Mouse (Mus musculus): Measurements from ENCODE around the gene Hoxb7.

Gene Hoxb7

DNA sequence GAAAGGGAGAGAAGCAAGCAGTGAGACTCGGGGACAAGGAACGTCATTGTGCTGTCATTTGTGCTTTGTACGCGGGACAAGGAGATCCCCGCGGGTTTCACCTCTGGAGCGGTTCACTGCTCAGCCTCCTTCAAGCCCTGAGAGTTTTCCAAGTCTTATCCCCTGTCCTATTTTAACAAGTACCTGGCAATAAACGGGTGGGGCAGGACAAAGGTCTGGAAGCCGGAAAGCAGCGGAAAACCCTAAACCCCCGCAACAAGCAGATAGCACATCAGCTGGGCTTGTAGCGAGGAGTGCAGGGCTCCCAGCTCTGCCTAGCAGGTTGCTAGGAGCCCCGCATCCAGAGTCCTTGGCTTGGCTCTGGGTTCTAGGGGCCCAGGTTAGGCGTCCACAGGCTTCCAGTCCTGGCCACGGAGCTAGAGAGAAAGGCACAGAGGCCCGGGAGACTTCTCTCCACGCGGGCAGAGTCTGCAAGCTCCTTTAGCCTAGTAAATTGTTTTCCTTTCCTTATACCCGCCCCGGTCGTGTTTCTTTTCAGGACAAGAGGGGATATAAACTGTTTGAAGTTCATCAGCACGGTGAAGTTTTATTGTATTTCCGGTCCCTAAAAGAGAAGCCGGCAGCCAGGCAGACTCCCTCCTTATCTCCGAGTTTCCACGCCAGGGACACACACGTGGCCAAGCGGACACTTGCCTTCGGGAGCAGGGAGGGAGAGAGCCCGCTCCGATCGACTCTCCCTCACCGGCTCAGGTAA lies 22.6 kb upstream of the Hoxb7 start:
- CTCF ChIA-PET: interaction anchor here in 1 of 4 experiments (0.7 to 1.0 kb wide), 2 partner anchors 118 to 390 kb away, joined by 3 to 4 read pairs; no protein-coding TSS in a partner anchor
- POLR2A ChIA-PET: interaction anchor here in 1 of 4 experiments (0.7 to 0.9 kb wide), 2 partner anchors 88 to 129 kb away, joined by 3 read pairs; no protein-coding TSS in a partner anchor

DNA sequence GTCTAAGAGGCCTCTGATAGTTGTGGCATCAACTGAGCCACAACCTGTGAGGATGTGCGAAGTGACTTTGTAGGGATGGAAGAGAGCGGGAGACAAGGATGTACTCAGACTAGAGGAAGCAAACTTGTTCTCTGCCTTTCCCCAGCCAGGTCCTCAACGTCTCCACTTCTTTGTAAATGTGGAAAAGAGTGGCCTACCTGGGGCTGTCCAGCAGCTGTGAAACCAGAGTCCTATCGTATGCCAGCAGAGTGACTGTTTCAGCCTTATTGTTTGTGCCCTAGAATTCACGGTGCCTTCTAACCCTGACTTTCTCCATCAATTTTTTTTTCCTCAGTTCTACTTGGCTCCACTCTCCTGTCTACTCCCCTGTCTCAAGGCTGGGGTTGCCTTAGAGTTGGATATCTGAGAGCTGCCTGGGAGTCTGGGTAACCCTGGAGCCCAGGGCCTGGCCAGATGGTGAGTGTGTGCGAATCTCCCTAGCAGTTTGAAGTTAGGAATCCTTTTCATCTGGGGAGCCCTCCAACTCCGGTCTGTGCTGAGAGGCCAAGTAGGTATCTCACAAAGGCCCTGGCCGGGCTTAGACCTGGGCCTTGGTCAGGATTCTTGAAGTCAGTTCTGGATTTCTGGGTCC lies 21.9 kb upstream of the Hoxb7 start:
- POLR2A ChIA-PET: interaction anchor here in 2 of 4 experiments (0.7 to 1.5 kb wide), 4 partner anchors 11 to 129 kb away, joined by 3 to 4 read pairs (median 3); partner anchors contain the start of gene Hoxb13 (in 1 of the 2)
- CTCF ChIA-PET: interaction anchor here in 2 of 4 experiments (0.7 to 1.0 kb wide), 2 partner anchors 189 to 389 kb away, joined by 3 to 4 read pairs; partner anchors contain the start of gene Atp5g1 (in 1 of the 2)

DNA sequence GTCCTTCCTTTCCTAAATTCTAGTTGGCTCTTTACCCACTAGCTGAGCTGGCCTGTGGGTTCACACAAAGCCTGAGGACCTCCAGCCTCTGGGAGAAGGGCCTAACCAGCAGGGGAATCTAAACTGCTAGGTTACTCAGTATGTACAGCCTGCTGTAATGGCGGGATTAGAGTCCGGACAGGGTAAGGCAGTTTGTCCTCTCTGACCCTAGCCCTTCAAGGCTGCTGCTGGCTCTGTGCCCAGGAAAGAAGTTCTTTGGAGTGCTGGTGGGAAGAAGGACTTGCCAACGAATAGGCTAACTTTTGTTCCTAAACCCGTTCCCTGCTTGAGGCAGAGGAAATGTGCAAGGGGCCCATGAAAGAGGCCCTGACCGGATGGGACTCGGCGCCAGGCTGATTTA lies 20.5 kb upstream of the Hoxb7 start:
- CTCF ChIA-PET: interaction anchor here in 1 of 4 experiments (0.6 kb wide), 1 partner anchor 31 kb away, joined by 3 read pairs; no protein-coding TSS in a partner anchor
- POLR2A ChIA-PET: interaction anchor here in 2 of 4 experiments (0.6 to 1.5 kb wide), 3 partner anchors 72 to 556 kb away, joined by 3 to 4 read pairs (median 3); partner anchors contain the start of gene Hoxb13 (in 1 of the 2)

DNA sequence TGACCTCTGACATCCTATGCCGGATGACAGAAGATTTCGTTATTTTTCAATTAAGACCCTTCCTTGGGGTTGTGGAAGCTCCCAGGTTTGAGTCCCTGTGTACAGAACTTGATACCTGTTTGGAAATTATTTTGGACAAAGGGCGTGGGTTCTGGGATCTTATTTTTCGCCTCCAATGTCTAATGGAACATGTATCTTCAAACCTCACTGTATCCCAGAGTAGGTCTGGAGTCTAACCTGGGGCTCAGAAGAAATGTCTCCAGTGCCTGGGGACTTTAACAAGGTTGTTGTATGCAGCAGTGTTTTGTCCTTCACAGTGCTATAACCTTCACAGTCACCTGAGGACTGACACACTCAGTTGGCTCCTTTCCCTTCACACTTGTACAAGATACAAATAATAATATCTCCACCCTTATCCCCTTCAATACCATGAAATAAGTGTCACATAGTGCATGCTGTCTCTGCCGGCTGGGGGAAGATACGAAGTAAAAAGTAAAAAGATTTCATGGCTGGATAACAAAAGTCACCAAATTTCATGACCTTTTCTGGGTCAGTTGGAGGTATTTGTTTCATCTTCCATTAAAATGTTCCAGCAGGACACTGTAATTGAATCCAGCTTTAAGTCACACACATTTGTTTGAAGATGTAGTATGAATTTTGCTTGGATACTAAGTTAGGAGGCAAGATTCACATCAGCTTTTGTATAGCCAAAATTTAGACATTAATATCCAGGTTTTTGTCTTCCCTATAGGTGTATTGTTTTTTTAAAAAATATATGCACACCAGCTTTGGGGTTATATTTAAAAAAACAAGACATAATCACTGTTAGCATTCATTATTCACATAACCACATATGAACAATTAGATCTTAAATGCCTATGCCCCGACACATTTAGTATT lies 19.2 kb upstream of the Hoxb7 start:
- ChIA-PET CTCF (interaction anchor here in 2 of 4 experiments (0.6 to 1.2 kb wide), 3 partner anchors 27 to 448 kb away, joined by 3 to 5 read pairs (median 3); no protein-coding TSS in a partner anchor), POLR2A (interaction anchor here in 1 of 4 experiments (0.6 kb wide), 1 partner anchor 105 kb away, joined by 3 read pairs; no protein-coding TSS in a partner anchor)

DNA sequence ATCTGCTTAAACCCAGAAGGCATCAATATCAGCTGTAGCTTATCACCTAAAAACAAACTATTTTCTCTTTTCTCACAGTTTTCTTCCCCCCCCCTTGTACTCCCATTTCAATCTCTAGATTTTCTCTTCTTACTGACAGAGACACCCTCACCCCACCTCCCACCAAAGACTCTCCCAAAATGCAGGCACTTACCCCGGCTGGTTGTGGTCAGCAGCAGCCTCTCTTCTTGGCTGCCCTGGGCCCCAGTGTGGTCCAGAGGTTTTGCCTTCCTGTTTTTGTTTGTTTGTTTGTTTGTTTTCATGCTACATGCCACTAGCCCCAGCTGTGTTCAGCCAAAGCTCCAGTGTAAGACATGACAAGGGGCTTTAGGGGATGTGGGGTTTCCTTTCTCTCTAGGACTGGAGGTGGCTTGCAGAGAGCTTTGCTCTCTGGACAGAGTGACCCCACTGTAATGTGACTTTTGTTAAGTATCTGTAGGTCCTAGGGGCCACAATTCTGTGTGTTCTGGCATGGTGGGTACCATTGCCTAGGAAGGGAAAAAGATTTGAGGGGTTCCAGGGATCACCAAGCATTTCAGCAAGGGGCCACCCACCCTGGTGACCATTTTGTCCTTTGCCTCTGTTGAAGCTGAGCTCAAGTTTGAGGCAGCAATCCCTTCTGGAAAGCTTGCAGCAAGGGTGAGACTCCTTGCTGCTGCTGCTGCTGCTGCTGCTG lies 18.2 kb upstream of the Hoxb7 start:
- POLR2A ChIA-PET: interaction anchor here in 2 of 4 experiments (0.6 to 1.2 kb wide), 3 partner anchors 17 to 254 kb away, joined by 3 to 4 read pairs (median 3); partner anchors contain the start of gene Hoxb5 (in 1 of the 2)
- CTCF ChIA-PET: interaction anchor here (0.6 to 1.2 kb wide), 6 partner anchors 11 to 150 kb away, joined by 3 to 7 read pairs (median 3); no protein-coding TSS in a partner anchor

DNA sequence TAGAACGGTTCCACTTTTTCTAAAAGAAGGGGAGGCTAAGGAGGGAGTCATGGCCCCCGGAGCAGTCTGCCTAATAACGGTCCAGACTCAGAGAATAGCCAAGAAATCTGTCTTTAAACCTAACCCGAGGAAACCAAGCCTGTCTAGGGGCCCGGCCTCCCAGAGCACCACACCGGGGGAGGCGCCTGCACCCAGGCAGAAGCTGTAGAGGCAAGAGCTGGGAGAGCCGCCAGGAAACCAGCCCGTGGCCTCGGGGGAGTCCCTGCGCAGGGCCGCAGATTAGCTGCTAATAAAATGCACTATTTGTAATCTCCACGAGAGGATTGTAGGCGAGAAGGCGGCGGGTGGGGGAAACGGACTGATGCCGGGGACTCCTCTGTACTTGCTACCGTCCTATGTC lies 16.6 kb upstream of the Hoxb7 start:
- ChIA-PET CTCF (interaction anchor here in 3 of 4 experiments (0.6 to 3.5 kb wide), 5 partner anchors 9 to 71 kb away, joined by 3 to 22 read pairs (median 4); no protein-coding TSS in a partner anchor), POLR2A (interaction anchor here (0.5 to 3.4 kb wide), 11 partner anchors 8 to 679 kb away, joined by 3 to 20 read pairs (median 4); no protein-coding TSS in a partner anchor)

DNA sequence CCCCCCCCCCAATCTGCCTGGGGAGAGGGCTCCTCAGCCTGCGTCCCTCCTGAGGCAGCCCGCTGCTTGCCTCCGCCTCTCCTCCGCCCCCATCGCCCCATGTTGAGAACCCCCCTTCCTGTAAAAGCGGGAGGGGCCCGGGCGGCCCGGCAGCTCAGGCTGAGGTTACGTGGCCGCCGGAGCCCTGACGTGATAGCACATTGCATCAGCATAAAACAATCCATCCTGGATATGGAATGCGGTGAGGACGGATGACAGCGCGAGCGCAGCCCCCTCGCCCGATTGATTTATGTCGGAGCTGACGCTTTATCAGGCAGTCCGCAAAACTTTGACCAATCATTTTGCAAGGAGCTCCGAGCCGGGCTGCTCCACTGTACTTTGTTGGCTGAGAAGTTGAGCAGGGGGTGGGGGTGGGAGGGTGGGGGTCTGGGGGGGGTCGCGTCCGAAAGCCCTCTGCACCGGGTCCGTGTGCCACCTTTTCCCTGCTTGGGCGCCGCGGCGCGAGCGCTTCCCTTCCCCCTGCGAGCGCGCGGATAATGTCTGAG lies 15.4 kb upstream of the Hoxb7 start, which contains the start of gene Hoxb9:
Gene Hoxb9, plus strand, starts transcription at position 462 of the 545 bp plus-strand sequence.
- ChIA-PET POLR2A (interaction anchor here (0.6 to 3.4 kb wide), 20 partner anchors 9 to 591 kb away, joined by 3 to 20 read pairs (median 4); partner anchors contain the start of gene Atp5g1 (in 1 of the 4)), CTCF (interaction anchor here (0.5 to 3.5 kb wide), 16 partner anchors 10 to 729 kb away, joined by 3 to 22 read pairs (median 3); no protein-coding TSS in a partner anchor)

DNA sequence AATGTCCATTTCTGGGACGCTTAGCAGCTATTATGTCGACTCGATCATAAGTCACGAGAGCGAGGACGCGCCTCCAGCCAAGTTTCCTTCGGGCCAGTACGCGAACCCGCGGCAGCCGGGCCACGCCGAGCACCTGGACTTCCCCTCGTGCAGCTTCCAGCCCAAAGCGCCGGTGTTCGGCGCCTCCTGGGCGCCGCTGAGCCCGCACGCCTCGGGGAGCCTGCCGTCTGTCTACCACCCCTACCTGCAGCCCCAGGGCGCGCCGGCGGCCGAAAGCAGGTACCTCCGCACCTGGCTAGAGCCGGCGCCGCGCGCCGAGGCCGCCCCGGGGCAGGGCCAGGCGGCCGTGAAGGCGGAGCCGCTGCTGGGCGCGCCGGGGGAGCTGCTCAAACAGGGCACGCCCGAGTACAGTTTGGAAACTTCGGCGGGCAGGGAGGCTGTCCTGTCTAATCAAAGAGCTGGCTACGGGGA lies 14.8 kb upstream of the Hoxb7 start:
- CTCF ChIA-PET: interaction anchor here in 3 of 4 experiments (0.6 to 3.5 kb wide), 14 partner anchors 9 to 1628 kb away, joined by 3 to 22 read pairs (median 3); no protein-coding TSS in a partner anchor
- POLR2A ChIA-PET: interaction anchor here (0.6 to 3.4 kb wide), 19 partner anchors 8 to 411 kb away, joined by 3 to 20 read pairs (median 4); partner anchors contain the start of gene Atp5g1 (in 1 of the 4)

DNA sequence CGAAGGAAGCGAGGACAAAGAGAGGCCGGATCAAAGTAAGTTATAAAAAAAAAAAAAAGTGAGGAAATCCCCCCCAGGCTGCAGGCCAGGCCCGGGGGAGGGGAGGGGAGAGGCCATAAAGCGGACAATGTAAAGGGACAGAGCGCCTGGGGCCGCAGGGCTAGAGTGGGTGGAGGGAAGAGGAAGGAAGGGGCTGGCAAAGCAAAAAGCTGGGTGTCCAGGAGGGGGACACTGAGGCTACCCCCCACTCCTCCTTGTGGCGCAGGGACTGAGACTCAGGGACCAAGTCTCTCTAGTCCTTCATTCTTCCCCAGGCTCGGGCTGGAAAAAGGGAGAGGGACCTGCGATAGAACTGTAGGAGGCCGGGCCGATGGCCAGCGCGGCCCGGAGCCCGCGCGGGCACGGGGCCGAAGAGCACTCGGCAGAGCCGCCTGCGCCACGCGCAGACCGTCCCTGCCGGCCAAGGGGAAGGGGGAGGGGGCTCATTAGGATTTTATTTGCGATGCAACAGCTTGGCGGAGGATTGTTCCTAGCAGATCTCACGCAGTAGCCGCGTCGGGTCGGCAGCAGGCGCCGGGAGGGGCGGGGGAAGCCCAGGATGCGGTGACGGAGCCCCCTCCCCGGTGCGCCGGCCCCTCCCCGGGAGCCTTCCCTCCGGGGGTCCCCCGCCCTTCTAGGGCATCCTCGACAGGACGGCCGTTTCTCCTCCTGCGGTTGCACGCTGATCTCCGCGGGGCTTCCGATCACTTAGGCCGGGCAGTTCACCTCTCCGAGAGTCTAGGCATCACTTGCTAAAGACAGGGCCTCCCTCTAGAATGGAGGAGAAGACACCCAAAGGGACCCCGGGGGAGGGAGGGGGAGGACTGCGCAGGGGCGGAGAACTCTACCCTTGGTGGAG lies 14.2 kb upstream of the Hoxb7 start:
- CTCF ChIA-PET: interaction anchor here in 3 of 4 experiments (0.7 to 3.5 kb wide), 12 partner anchors 10 to 1627 kb away, joined by 3 to 22 read pairs (median 3); no protein-coding TSS in a partner anchor
- POLR2A ChIA-PET: interaction anchor here in 3 of 4 experiments (0.7 to 3.4 kb wide), 17 partner anchors 8 to 410 kb away, joined by 3 to 20 read pairs (median 4); partner anchors contain the start of gene Hoxb5 (in 1 of the 3)

DNA sequence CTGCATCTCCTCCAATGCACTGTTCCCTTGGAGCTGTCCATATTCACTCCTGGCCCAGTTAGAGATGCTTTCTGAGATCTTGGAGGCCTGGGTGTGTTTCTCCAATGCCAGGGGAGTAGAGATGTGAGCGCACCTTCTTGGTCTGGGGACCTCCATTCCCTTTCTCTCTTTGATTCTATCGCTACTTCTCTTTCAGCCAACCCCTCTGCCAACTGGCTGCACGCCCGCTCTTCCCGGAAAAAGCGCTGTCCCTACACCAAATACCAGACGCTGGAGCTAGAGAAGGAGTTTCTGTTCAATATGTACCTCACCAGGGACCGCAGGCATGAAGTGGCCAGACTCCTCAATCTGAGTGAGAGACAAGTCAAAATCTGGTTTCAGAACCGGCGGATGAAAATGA lies 12.0 kb upstream of the Hoxb7 start:
- CTCF ChIA-PET: interaction anchor here in 3 of 4 experiments (0.6 to 1.5 kb wide), 3 partner anchors 13 to 345 kb away, joined by 3 to 8 read pairs (median 5); partner anchors contain the start of gene Hoxb5 (in 1 of the 3)
- POLR2A ChIA-PET: interaction anchor here in 3 of 4 experiments (0.7 to 2.8 kb wide), 6 partner anchors 9 to 1399 kb away, joined by 3 to 12 read pairs (median 4); partner anchors contain the start of genes Hoxb5 (in 1 of the 3) and Hoxb6 (in 1 of the 3)

DNA sequence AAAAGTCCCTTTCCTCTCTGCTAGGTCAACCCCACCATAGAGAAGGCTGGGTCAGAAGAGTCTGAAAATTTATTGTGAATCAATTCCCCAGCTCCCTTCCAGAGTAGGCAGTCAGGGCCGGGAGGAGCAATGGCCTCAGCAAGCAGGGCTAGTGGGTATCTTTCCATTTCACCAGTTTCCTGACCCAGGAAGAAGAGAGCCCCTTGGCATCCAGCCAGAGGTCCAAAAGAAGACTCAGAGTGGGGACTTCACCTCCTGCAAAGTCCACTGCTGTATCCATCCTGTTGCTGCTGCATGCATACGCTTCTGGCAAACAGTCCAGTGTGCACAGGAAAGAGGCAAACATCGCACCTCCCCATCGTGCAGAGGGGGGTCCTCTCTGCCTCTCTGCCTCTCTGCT lies 10.5 kb upstream of the Hoxb7 start:
- ChIA-PET POLR2A (no interaction called here), CTCF (interaction anchor here in 1 of 4 experiments (0.7 kb wide), 1 partner anchor 25 kb away, joined by 3 read pairs; no protein-coding TSS in a partner anchor)

DNA sequence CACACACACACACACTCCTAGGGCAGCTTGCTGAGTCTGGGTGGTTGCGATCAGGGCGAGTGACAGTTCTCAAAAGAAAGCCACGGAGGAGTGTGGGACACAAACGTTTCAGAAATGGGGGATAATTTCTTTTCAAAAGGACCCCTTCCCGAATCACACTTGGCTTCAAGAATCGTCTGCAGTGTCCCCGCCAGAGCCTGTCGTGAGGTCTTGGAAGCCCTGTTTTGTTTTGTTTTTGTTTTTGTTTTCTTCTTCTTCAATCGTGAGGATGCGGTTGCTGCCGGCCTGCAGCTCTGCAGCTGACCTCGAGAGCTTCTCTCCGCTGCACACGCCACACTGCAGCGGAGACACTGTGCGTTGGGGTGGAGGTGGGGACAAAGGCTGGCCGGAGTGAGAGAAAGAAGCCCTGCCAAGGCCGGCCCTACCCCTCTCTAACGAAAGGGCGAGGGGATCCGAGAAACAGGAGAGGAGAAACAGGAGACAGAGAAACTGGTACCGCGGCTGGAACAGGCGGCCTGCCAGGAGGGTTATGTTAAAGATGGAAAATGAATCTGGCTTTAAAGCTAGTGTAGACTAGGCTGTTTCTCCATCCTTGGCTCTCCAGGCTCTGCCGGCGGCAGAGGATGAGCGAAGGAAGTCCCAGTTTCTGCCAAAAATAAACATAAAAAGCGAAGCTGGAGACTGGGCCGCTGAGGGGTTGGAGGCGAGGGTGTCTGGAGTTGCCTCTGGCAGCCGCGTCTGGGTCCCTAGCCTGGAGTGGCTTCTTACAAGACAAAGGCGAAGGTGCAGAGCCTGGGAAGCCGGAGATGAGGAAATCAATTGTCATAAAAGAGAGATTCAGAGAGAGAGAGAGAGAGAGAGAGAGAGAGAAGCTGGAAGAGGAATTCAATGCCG lies 9.0 kb upstream of the Hoxb7 start:
- POLR2A ChIA-PET: interaction anchor here (0.5 to 1.8 kb wide), 7 partner anchors 16 to 1172 kb away, joined by 3 to 6 read pairs (median 4); no protein-coding TSS in a partner anchor
- CTCF ChIA-PET: interaction anchor here (0.5 to 3.3 kb wide), 13 partner anchors 10 to 584 kb away, joined by 3 to 21 read pairs (median 3); no protein-coding TSS in a partner anchor

DNA sequence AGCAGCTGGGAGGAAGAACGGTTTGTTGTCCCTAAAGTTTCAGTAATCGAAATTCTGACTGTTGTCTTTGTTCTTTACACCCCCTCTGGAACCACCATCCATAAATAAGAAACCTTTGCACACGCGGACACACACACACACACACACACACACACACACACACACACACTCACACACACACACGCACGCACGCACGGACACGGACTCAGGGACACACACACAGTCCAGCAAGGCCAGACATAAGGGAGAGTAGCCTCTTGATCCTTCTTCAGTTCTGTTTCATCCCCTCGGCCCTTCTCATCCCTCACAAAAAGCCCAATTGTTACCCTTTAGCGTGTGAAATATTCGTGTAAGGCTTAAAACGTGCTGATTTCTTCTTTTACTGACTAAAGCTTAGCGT lies 8.1 kb upstream of the Hoxb7 start:
- POLR2A ChIA-PET: interaction anchor here (0.6 to 2.2 kb wide), 8 partner anchors 9 to 1291 kb away, joined by 3 to 9 read pairs (median 4); partner anchors contain the start of gene Hoxb5 (in 1 of the 4)
- CTCF ChIA-PET: interaction anchor here (0.6 to 3.3 kb wide), 27 partner anchors 13 to 584 kb away, joined by 3 to 21 read pairs (median 4); partner anchors contain the start of genes Hoxb5 (in 2 of the 4) and Hoxb6 (in 2 of the 4)

DNA sequence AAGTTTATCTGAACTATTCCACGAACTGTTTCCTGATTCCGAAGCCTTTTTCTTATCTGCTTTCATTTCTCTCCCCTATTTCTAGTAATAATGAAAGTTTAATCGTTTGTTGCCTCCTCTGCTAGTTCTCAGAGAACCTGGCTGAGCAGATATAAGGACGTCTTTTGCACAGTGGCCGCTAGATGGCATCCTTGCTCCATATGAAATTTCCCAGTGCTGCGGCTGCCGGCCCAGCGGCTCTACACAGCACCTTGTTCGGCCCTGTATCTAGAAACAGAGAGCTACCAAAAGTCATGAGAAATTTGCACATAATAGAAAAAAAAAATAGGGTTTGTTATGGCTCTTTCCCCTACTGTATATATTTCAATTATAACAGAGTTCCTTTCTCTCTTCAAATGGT lies 7.7 kb upstream of the Hoxb7 start:
- ChIA-PET POLR2A (interaction anchor here in 2 of 4 experiments (0.6 to 2.2 kb wide), 8 partner anchors 9 to 1292 kb away, joined by 3 to 9 read pairs (median 4); partner anchors contain the start of gene Hoxb5 (in 1 of the 2)), CTCF (interaction anchor here (0.5 to 3.3 kb wide), 52 partner anchors 10 to 805 kb away, joined by 3 to 21 read pairs (median 4); partner anchors contain the start of genes Hoxb5 (in 2 of the 4) and Hoxb6 (in 2 of the 4))

All from embryonic stem cell, embryonic (primary cell).